ENCODE assay signal across 20 mouse cellular contexts in the genomic region with DNA sequence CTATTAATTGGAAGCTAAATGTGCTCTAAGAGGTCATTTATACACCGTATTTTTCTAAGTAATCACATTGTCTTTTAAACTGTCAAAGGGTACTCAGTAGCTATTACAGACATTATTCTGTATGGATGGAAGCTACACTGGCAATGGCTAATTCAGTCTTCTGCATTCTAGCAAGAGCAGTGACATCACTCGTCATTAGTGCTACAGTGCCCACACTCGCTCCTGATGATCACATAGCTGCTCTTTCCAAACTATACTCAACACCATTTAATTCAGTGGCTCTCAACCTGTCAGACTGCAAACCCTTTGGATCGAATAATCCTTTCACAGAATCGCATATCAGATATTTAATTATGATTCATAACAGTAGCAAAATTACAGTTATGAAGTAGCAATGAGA.
"Had no signal": no experiment of that assay in that cellular context is flagged by ENCODE, and none has a peak within 500 bp of the region (broad histone marks: within the 10 kb centered on the region; RNA-seq: fewer than 3 reads in every experiment).

No protein-coding gene starts in this region.

- H3K4me3 ChIP-seq: limb, embryonic 10.5 days; limb, embryonic 13.5 days; liver, embryonic 12.5 days; liver, embryonic 15.5 days; midbrain, embryonic 10.5 days; midbrain, embryonic 13.5 days; myocyte; neural tube, embryonic 13.5 days had no signal

- H3K36me3 ChIP-seq: limb, embryonic 10.5 days; limb, embryonic 13.5 days; liver, embryonic 12.5 days; liver, embryonic 15.5 days; midbrain, embryonic 10.5 days; midbrain, embryonic 13.5 days; neural tube, embryonic 13.5 days had no signal

- H3K9ac ChIP-seq: limb, embryonic 13.5 days; liver, embryonic 12.5 days; liver, embryonic 15.5 days; midbrain, embryonic 13.5 days; neural tube, embryonic 13.5 days had no signal

- H3K27ac ChIP-seq: limb, embryonic 10.5 days; limb, embryonic 13.5 days; liver, embryonic 12.5 days; liver, embryonic 15.5 days; macrophage; midbrain, embryonic 10.5 days; neural tube, embryonic 13.5 days; stomach, postnatal 0 days had no signal

- ATAC-seq: liver, embryonic 12.5 days; lung, postnatal 0 days; midbrain, embryonic 13.5 days; midbrain, embryonic 16.5 days had no signal

- DNase-seq: kidney, adult 8-10 months; kidney, postnatal 14 days; kidney, postnatal 4 days; liver; lung, adult 2 months; right cerebral cortex, adult 18-20 months; right cerebral cortex, postnatal 14 days; right cerebral cortex, postnatal 4 days had no signal

- H3K9me3 ChIP-seq: limb, embryonic 10.5 days; limb, embryonic 13.5 days; liver, embryonic 12.5 days; liver, embryonic 15.5 days; midbrain, embryonic 10.5 days; midbrain, embryonic 13.5 days; neural tube, embryonic 13.5 days had no signal

- H3K4me1 ChIP-seq: limb, embryonic 10.5 days had no signal

- H3K4me2 ChIP-seq: limb, embryonic 13.5 days; liver, embryonic 12.5 days; liver, embryonic 15.5 days; midbrain, embryonic 13.5 days; neural tube, embryonic 13.5 days had no signal

- H3K27me3 ChIP-seq: limb, embryonic 13.5 days; liver, embryonic 12.5 days; liver, embryonic 15.5 days; midbrain, embryonic 13.5 days; neural tube, embryonic 13.5 days had no signal
